Mouse (Mus musculus) lung, adult 2 months (tissue): Measurements from ENCODE around the gene Nmrk1.

ENCODE experiments used
- CTCF ChIP-seq: fragments of 200-500 bp; IDR thresholded peaks from 2 replicates; pipeline ENCODE4 v1.5.1; 2011; ENCODE audit warnings: mild to moderate bottlenecking, low read length, control low read depth; ENCODE audit not compliant: insufficient read depth
- POLR2A ChIP-seq: fragments of 200-500 bp; IDR thresholded peaks from 2 replicates; pipeline ENCODE4 v1.6.1; 2011; ENCODE audit warnings: low read depth, mild to moderate bottlenecking, control low read depth, low read length, borderline replicate concordance; ENCODE audit errors: extremely low read depth

DNA sequence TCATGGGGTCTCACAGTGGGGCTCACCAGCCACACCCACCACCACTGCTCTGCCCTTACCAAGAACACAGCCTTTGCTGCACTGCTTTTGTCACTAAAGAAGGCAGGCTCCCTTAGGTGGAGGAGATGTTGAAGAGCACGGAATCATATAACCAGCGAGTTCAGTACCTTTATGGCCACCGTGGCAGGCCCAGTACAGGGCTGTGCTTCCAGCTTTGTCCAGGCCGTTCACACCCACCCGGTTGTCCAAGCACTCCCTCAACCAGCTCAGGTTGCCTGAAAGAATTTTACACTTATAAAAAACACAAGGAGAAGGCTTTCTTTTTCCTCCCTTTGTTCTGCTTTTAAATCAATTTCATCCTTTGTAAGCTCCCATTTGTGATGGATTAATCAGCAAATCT is 41.5 kb upstream of the Nmrk1 start:
- TF ChIP-seq CTCF (no peak), POLR2A (no peak)
